Mouse (Mus musculus): ENCODE data around the gene Mogat2.

The Mogat2 gene

GRCm38 (mm10) chr7:99194511-99194910 lies 43.9 kb downstream of the Mogat2 start:
- DNase-seq (ENCODE audit: low read depth, low spot score) = no peak

GRCm38 (mm10) chr7:99193926-99194325 lies 44.5 kb downstream of the Mogat2 start:
- DNase-seq (ENCODE audit: low read depth, low spot score) = no peak

- DNase-seq (ENCODE audit: low read depth, low spot score) = no peak
Measured at GRCm38 (mm10) chr7:99191411-99191810, 47.0 kb downstream of the Mogat2 start.

GRCm38 (mm10) chr7:99189885-99190284 lies 48.5 kb downstream of the Mogat2 start:
- DNase-seq (ENCODE audit: low read depth, low spot score) = no peak

- DNase-seq (ENCODE audit: low read depth, low spot score) = no peak
Measured at GRCm38 (mm10) chr7:99188630-99189029, 49.8 kb downstream of the Mogat2 start.

GRCm38 (mm10) chr7:99187451-99187850 lies 51.0 kb downstream of the Mogat2 start:
- DNase-seq (ENCODE audit: low read depth, low spot score) = no peak

- DNase-seq (ENCODE audit: low read depth, low spot score) = no peak
Measured at GRCm38 (mm10) chr7:99185405-99185804, 53.0 kb downstream of the Mogat2 start.

- no peak for DNase-seq (ENCODE audit: low read depth, low spot score)
Measured at GRCm38 (mm10) chr7:99183751-99184150, 54.7 kb downstream of the Mogat2 start.

GRCm38 (mm10) chr7:99182432-99183172 lies 55.8 kb downstream of the Mogat2 start, which contains the start of gene Dgat2:
Gene Dgat2 (minus strand): TSS chr7:99182719.
- DNase-seq (ENCODE audit: low read depth, low spot score) = peak; percentile 93

- DNase-seq (ENCODE audit: low read depth, low spot score) = no peak
Measured at GRCm38 (mm10) chr7:99181619-99182431, 56.6 kb downstream of the Mogat2 start.

GRCm38 (mm10) chr7:99180162-99180561 lies 58.3 kb downstream of the Mogat2 start:
- no peak for DNase-seq (ENCODE audit: low read depth, low spot score)

- DNase-seq (ENCODE audit: low read depth, low spot score) = no peak
Measured at GRCm38 (mm10) chr7:99179271-99179670, 59.1 kb downstream of the Mogat2 start.

GRCm38 (mm10) chr7:99177386-99177785 lies 61.0 kb downstream of the Mogat2 start:
- DNase-seq (ENCODE audit: low read depth, low spot score) = no peak

- no peak for DNase-seq (ENCODE audit: low read depth, low spot score)
Measured at GRCm38 (mm10) chr7:99175666-99176065, 62.8 kb downstream of the Mogat2 start.

- DNase-seq (ENCODE audit: low read depth, low spot score) = no peak
Measured at GRCm38 (mm10) chr7:99175118-99175517, 63.3 kb downstream of the Mogat2 start.

GRCm38 (mm10) chr7:99174006-99174405 lies 64.4 kb downstream of the Mogat2 start:
- DNase-seq (ENCODE audit: low read depth, low spot score) = no peak

- no peak for DNase-seq (ENCODE audit: low read depth, low spot score)
Measured at GRCm38 (mm10) chr7:99172898-99173297, 65.5 kb downstream of the Mogat2 start.

- DNase-seq (ENCODE audit: low read depth, low spot score) = no peak
Measured at GRCm38 (mm10) chr7:99171730-99172463, 66.5 kb downstream of the Mogat2 start.

GRCm38 (mm10) chr7:99170519-99170918 lies 67.9 kb downstream of the Mogat2 start:
- DNase-seq (ENCODE audit: low read depth, low spot score) = no peak

- DNase-seq (ENCODE audit: low read depth, low spot score) = no peak
Measured at GRCm38 (mm10) chr7:99169717-99170403, 68.6 kb downstream of the Mogat2 start.

Data from CD4-positive helper T cell, adult 2 months (primary cell).